Mouse (Mus musculus): ENCODE data around the gene Med26.

The Med26 gene

GRCm38 (mm10) chr8:72491680-72492621 is 56.1 kb downstream of the Med26 start, which contains the start of gene Slc35e1:
Gene Slc35e1, minus strand, starts transcription at chr8:72492614.
- DNase-seq (ENCODE audit: low read depth, low spot score): peak; percentile 55

- no peak for DNase-seq (ENCODE audit: low read depth, low spot score)
These were observed 57.1 kb downstream of the Med26 start for GRCm38 (mm10) chr8:72491017-72491416.

GRCm38 (mm10) chr8:72487014-72487413 is 61.1 kb downstream of the Med26 start:
- DNase-seq (ENCODE audit: low read depth, low spot score): no peak

- DNase-seq (ENCODE audit: low read depth, low spot score): peak; percentile 68
These were observed 62.4 kb downstream of the Med26 start for GRCm38 (mm10) chr8:72485456-72486199.

- peak; percentile 100 for DNase-seq (ENCODE audit: low read depth, low spot score)
These were observed 73.1 kb downstream of the Med26 start, which contains the start of gene Cherp for GRCm38 (mm10) chr8:72474826-72475546. Gene Cherp, minus strand, starts transcription at chr8:72475226.

GRCm38 (mm10) chr8:72470684-72471083 is 77.4 kb downstream of the Med26 start:
- DNase-seq (ENCODE audit: low read depth, low spot score): no peak

- DNase-seq (ENCODE audit: low read depth, low spot score): no peak
These were observed 78.1 kb downstream of the Med26 start for GRCm38 (mm10) chr8:72469984-72470383.

GRCm38 (mm10) chr8:72469243-72469642 is 78.8 kb downstream of the Med26 start:
- DNase-seq (ENCODE audit: low read depth, low spot score): no peak

- no peak for DNase-seq (ENCODE audit: low read depth, low spot score)
These were observed 83.9 kb downstream of the Med26 start for GRCm38 (mm10) chr8:72464211-72464610.

GRCm38 (mm10) chr8:72459881-72460533 is 88.1 kb downstream of the Med26 start:
- no peak for DNase-seq (ENCODE audit: low read depth, low spot score)

- DNase-seq (ENCODE audit: low read depth, low spot score): no peak
These were observed 89.6 kb downstream of the Med26 start for GRCm38 (mm10) chr8:72458457-72458856.

- no peak for DNase-seq (ENCODE audit: low read depth, low spot score)
These were observed 90.3 kb downstream of the Med26 start for GRCm38 (mm10) chr8:72457806-72458205.

- DNase-seq (ENCODE audit: low read depth, low spot score): no peak
These were observed 92.8 kb downstream of the Med26 start for GRCm38 (mm10) chr8:72455317-72455716.

- DNase-seq (ENCODE audit: low read depth, low spot score): peak; percentile 71
These were observed 94.2 kb downstream of the Med26 start for GRCm38 (mm10) chr8:72453904-72454303.

- no peak for DNase-seq (ENCODE audit: low read depth, low spot score)
These were observed 96.6 kb downstream of the Med26 start for GRCm38 (mm10) chr8:72451516-72451915.

- no peak for DNase-seq (ENCODE audit: low read depth, low spot score)
These were observed 103.0 kb downstream of the Med26 start for GRCm38 (mm10) chr8:72445071-72445470.
